10 mouse cellular contexts compared by ENCODE assay signal in genomic region chr9:103599908-103600307, GRCm38 (mm10).
"Had no signal": no experiment of that assay in that cellular context is flagged by ENCODE, and none has a peak within 500 bp of the region (broad histone marks: within the 10 kb centered on the region; RNA-seq: fewer than 3 reads in every experiment).

No protein-coding gene starts in this region.

- H3K4me3 ChIP-seq: limb, embryonic 13.5 days; liver, embryonic 15.5 days; midbrain, embryonic 13.5 days had no signal

- DNase-seq: kidney, postnatal 36 days; left cerebral cortex, postnatal 4 days; lung, adult 2 months; lung, postnatal 36 days; right cerebral cortex, postnatal 14 days; thymus, postnatal 36 days had no signal

- H3K36me3 ChIP-seq: limb, embryonic 13.5 days; liver, embryonic 15.5 days; midbrain, embryonic 13.5 days had no signal

- H3K9ac ChIP-seq: limb, embryonic 13.5 days; liver, embryonic 15.5 days; midbrain, embryonic 13.5 days had no signal

- H3K9me3 ChIP-seq: limb, embryonic 13.5 days; liver, embryonic 15.5 days; midbrain, embryonic 13.5 days had no signal

- ATAC-seq: lung, postnatal 0 days; midbrain, embryonic 13.5 days had no signal

- H3K4me2 ChIP-seq: limb, embryonic 13.5 days; liver, embryonic 15.5 days; midbrain, embryonic 13.5 days had no signal

- H3K4me1 ChIP-seq: limb, embryonic 13.5 days; liver, embryonic 15.5 days had no signal

- H3K27ac ChIP-seq: limb, embryonic 13.5 days; liver, embryonic 15.5 days; midbrain, embryonic 13.5 days had no signal

- H3K27me3 ChIP-seq: limb, embryonic 13.5 days; liver, embryonic 15.5 days; midbrain, embryonic 13.5 days had no signal
